Mouse (Mus musculus): ENCODE measurements around the gene 6430628N08Rik. TPM values are rescaled to one million over a fixed set of nuclear protein-coding genes. Genes with fewer than 3 reads are reported as not detected.

Gene 6430628N08Rik
- total RNA-seq, 1 experiment from 2014 or later, result not detected

DNA sequence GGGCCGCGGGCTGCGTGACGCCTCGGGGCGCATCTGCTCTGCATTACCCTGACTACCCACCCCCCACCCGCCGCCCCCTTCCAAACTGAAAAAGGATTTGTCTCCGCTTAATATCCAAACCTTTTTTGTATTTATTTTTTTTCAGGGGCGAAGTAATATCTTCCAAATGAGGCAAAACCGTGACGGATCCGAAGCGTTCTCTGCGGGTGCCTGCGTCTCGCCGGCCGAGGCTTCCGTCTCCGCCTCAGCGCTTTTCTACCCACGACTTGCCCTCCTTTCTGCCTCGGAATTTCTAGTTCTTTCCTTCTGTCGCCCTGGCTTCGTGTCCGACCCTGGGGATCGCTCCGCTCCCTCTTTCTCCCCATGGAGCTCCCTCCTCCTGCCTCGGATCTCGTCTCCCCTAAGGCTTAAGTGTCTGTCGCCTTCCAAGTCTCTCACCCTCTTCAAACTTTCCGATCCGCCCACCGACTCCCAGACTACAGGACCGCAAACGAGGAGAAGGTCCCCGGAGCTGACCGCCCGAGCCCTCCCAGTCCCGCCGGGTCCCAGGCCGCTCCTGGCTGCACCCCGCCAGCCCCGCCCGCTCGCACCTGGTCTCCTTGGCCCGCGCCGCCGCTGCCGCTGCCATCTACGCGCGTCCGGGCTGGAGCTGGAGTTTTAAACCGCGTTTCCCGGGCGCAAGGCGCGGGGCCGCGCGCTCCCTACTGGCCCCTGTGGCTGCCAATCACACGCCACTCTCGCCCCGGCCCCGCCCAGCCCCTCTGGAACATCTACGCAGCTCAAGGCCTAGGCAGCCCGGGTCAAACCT lies 49.0 kb downstream of the 6430628N08Rik start, which contains the start of gene Dmbx1:
Dmbx1 (minus strand) TSS at position 632 of the 808 bp plus-strand sequence.
- DNase-seq, result peak; percentile 44

DNA sequence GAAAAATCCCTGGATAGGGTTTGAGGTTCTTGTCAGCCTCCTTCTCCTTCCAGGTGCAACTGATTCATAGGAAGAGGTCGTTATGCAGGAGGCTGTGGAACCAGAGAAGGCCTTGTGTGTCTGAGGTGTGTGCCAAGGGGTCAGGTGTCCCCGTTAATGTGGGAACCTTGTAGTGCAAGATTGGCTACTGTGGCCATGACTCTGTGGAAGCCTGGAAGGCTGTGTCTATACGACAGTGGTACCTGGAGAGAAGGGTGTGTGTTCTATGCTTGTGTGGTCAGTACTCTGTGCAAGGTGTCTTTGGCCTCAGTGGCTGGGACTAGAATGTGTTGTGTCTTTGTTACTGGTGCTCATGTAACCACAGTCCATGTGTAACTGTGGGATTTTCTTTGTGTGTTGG lies 50.2 kb downstream of the 6430628N08Rik start:
- no peak for DNase-seq

DNA sequence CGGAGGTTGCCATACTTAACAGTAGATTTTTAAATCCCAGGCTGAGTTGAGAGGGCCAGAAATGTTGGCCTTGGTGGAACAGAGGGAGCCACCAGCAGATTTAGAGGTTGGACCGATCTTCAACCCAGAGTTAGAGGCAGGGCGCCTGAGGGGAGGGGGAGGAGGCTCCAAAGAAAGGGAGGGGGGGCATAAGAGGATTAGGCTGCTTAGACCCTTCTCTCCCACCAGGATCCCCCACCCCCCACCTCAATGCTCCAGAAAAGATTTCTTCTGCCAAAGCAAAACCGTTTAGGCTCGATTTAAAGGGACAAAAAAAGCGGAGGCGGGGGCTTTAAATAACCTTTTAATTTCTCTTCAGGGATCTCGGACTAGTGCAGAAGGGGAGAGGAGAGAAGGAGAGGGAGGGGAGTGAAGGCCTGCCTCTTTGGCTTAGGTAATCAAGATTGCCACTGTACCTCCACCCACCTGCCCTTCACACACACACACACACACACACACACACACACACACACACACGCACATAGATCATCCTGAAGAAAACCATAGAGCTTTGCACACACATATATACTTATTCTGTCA lies 50.9 kb downstream of the 6430628N08Rik start:
- DNase-seq, result no peak

GRCm38 (mm10) chr4:115943669-115944314 lies 53.3 kb downstream of the 6430628N08Rik start:
- DNase-seq, result no peak

Other genes starting within 250 kb of the 6430628N08Rik start
- gene Cyp4b1, start 242.9 kb upstream of the 6430628N08Rik start, total RNA-seq (2021), result 18.5 and 28.6 TPM in 2 replicates
- gene Efcab14, start 152.9 kb upstream of the 6430628N08Rik start, total RNA-seq (2021), result 57.2 and 60.1 TPM in 2 replicates
- 1.2 and 2.3 TPM in 2 replicates for gene Tex38, start 109.6 kb upstream of the 6430628N08Rik start, total RNA-seq (2021)
- 42.6 and 46.2 TPM in 2 replicates for gene Atpaf1, start 105.9 kb upstream of the 6430628N08Rik start, total RNA-seq (2021)
- 10.2 and 12.4 TPM in 2 replicates for gene Mob3c, start 62.6 kb upstream of the 6430628N08Rik start, total RNA-seq (2021)
- gene Mknk1, start 51.5 kb upstream of the 6430628N08Rik start, total RNA-seq (2021), result 29.3 and 42.4 TPM in 2 replicates
- gene Kncn, start 6.3 kb upstream of the 6430628N08Rik start, total RNA-seq (2021), result not detected in 2 replicates
- not detected in 2 replicates for gene Dmbx1, start 49.3 kb downstream of the 6430628N08Rik start, total RNA-seq (2021)
- gene Faah, start 127.3 kb downstream of the 6430628N08Rik start, total RNA-seq (2021), result 5.6 and 9.9 TPM in 2 replicates
- 23.8 and 25.3 TPM in 2 replicates for gene Nsun4, start 163.2 kb downstream of the 6430628N08Rik start, total RNA-seq (2021)
- gene Uqcrh, start 184.4 kb downstream of the 6430628N08Rik start, total RNA-seq (2021), result 944 and 957 TPM in 2 replicates
- 61.8 and 67.4 TPM in 2 replicates for gene Lrrc41, start 184.6 kb downstream of the 6430628N08Rik start, total RNA-seq (2021)
- gene Rad54l, start 233.0 kb downstream of the 6430628N08Rik start, total RNA-seq (2021), result 4.5 and 5.2 TPM in 2 replicates
- gene Pomgnt1, start 233.2 kb downstream of the 6430628N08Rik start, total RNA-seq (2021), result 65.8 and 75.2 TPM in 2 replicates

Measured in adrenal gland, postnatal 14 days (tissue).